Mouse (Mus musculus) urinary bladder, postnatal 10 days (tissue): ENCODE measurements around the gene Card19.

Experiments used
- DNase-seq: peaks from one replicate; pipeline ENCODE4 v3.0.0; 2022; ENCODE audit warnings: low spot score

Gene Card19

DNA sequence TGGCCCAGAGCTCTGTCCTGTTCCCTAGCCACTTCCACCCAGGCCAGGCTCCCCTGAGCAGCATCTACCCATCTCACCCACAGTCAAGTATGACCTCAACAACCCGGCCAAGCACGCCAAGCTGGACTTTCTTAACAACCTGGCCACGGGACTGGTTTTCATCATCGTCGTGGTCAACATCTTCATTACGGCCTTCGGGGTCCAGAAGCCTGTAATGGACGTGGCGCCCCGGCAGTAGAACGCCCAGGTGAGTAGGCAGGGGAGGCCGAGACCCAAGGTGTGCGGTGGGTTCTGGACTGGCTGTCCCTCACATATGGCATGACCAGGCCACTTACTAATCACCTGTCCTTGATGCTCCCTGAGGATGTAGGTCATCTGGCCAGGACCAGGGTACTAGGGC is 21.0 kb downstream of the Card19 start:
- DNase-seq = no peak

DNA sequence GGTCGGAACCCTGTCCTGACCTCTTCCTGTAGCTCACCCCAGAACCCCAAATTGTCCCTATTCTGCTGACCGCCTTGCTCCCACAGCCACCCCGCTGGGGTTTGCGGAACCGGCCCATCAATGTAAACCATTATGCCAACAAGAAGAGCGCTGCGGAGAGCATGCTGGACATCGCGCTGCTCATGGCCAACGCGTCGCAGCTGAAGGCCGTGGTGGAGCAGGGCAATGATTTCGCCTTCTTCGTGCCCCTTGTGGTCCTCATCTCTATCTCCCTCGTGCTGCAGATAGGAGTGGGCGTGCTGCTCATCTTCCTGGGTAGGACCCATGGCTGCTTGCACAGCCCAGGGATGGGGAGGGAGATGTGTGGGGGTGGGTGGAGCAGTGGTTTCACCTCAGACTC is 22.2 kb downstream of the Card19 start:
- DNase-seq = no peak

DNA sequence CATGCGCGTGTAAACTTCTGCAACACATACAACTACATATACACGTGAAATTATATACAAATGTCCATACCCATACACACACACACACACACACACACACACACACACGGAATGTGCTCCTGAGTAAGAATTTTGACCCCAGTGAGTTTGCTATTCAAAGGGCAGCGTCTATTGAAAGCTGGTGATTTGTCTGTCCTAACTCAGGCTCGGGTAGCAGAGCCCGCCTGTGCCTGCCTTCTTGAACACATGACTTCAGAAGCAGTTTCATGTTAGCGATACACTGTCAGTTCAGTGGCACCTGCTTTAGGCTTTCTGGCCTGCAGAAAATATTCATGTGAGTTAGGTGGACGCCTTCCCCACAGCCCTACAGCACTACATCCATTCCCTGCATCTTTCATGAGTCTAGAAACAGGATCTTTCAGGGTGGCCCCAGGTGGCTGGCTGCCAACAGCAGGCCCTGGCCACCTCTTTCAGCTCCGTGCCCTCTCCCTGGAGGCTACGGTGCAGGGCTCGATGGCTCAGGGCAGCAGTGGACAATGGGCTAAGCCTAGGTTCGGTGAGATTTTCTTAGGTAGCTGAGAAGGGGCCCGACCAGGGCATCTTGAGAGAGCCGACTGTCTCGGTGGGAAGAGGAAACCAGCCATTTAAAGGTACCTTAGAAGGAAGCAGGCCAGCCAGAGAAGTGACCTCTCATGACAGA is 23.5 kb downstream of the Card19 start:
- DNase-seq = no peak

DNA sequence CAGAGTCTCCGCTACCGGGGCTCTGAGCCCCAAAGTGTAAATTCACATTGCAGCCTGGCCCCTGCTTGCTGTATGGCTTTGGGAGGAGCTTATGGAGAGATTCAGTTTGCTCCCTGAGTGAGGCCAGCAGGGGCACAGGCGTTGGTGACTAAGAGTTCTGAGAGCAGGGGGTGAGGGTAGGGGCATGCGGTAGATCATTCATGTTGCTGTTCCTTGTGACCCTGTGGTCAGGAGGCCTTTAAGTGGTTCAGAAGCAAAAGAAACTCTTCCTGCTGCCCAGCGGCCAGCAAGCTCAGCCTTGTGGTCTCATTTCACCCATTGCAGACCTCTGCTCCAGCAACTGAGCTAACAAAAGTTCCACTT is 24.2 kb downstream of the Card19 start:
- no peak for DNase-seq

DNA sequence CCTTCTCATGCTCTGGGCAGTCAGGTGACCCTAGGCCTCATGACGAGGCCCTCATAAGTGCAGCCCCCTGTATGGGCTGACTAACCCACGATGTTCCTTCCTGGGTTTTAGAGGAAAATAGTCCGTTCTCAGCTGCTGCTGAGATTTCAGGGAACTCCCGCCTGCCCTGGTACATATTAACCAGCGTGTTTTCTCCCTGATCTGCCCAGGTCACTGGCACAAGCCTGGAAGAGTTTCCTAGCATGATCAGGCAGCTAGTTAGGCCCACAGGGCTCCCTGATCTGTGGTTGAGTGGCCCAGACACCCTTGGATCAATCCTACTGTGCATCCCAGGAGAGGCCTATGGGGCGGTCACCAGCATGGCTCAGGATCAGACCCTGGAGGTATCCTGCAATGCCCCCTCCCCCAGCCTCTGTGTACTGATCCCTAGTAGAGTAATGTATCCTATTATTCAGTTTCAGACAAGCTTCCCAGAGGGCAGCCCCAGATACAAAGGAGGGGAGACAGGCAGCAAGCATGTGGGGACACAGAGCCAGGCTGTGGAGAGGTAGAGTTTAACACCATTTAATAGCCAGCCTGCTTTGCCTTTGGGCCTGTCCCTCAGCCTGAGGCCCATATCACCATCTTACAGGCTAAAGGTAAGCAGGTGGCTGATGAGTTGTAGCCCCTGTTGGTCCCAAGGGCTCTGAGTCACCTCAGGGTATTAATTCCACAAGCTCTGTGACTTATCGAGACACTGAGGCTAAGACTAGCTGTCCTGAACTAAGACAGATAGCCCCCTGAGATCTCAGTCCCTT is 24.8 kb downstream of the Card19 start:
- no peak for DNase-seq

DNA sequence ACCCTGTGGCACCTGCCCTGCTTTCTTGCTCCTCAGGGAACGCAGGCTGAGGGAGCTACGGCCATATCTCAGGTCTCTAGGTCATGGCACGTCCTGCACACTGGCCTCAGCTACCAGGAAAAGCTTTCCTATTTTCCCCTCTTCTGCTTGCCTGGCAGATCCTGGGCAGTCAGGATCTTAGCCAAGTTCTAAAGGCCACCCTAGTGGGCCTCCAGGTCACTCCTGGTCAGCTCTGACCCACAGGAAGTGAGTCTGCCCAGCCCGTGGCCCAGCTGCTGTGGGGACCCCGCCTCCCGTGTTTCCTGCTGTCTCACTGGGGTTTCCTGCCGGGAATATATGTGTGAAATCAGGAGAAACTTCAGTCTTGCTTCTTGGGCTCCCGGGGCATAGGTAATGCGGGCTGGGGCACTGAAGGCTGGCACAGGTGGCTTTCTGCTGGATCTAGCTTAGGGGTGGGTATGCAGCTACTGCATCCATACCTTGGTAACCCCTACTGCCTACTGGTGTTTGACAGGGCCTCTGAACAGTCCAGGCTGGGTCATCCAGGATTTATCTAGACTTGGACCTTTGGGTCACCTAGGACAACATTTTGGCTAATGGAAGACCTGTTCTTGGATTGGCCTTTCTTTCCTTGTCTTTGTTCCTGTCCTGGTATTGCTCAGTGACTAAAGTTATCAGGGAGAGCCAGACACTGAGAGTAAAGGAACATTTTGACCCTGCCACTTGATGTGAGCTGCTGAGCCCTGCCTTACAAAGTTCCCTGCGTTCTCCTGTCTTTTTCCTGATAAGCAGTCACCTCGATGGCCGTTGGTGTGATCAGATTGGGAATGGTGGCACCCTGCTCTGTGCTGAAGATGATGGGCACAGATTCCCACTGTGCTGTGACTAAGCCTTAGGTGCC is 25.6 kb downstream of the Card19 start:
- no peak for DNase-seq

DNA sequence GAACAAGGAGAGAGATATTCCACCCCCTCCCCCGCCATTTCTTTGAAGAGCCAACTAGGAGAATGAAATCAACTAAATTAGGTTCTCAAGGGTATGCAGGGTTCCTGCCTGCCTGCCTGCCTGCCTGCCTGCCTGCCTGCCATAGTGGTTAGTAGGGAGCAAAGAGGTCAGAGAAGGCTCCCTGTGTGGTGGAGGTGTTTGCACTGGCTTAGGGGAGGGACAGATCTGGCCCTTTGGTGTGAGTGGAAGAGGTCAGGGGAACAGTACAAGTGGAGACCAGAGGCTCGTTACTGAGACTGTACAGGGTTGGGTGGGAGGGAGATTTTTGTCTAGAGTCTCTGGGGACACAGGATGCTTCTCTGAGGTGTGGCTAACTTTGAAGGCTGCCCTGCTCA is 26.9 kb downstream of the Card19 start:
- DNase-seq = no peak

DNA sequence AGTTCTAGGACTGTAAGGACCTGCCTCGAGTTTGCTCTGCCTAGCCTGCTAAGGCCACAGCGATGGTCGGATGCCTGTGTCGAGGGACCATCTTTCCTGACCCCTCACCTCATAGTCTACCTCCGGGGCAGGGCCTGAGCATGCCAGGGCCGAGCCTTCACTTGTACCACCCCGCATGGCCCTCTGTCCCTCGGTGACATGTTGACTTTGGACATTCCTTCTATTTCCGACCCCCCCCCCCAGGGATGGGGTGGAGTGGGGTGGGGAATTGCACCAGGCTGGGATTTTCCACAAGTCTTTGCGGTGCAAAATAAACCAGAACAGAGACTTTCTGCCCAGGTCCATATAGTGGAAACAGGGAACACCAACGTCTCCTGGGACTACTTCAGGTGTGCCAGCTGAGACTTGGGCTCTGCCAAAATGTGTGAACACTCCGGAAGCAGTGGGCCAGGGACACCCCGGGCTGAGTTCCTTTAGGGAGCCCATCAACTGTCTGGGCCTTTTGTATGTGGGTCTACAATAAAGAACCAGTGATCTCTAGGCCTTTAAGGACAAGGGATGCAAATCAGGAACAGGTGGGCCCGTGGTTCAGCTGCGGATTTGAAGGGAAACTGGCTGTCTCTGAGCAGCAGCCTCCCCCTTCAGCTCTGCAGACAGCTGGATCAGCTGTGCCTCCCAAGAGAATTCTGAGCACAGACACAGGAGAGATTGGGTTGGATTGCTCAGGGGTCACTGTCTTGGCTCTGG is 27.4 kb downstream of the Card19 start:
- no peak for DNase-seq

DNA sequence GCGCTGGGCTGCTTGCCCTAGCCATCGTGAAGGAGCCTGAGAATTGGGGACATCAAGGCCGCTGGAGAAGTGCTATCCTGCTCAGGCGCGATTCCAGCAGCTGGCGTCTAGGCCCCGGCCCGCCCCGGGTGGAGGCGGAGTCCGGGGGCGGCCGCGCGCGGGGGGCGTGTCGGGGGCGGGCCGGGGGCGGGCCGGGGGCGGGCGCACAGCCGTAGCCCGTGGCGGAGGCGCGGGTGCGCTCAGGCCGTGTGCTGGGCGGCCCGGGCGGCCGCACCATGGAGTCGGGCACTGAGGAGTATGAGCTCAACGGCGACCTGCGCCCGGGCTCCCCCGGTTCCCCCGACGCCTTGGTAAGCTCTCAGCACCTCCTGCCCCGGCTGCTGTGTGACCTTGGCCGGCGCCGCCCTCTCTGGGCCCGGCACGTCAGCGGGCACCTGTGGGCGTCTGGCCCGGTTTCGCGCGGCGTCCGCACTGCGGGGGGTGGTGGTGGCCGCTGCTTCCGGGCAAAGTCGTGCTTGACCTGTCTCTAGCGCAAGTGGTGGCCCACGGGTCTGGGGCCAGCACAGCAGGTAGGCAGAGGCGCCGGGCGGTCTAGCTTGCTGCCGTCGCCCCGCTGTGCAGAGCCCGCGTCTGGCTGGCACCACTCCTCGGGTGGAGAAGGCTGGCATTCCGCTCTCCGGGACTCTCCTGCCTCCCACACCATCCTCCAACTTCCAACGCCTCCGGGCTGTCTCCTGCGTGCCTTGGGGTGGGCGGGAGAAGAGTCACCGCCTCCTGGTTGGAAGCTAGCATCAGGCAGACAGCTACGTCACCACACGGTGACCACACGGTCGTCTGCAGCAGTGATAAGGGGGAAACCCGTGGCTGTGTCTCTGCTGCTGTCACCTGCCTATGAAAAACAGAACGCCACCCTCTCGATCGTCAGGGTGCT is 28.3 kb downstream of the Card19 start, which contains the start of gene Ninj1:
TSS of gene Ninj1 (plus strand) at position 198 of the 931 bp plus-strand sequence.
- peak; percentile 47 for DNase-seq

DNA sequence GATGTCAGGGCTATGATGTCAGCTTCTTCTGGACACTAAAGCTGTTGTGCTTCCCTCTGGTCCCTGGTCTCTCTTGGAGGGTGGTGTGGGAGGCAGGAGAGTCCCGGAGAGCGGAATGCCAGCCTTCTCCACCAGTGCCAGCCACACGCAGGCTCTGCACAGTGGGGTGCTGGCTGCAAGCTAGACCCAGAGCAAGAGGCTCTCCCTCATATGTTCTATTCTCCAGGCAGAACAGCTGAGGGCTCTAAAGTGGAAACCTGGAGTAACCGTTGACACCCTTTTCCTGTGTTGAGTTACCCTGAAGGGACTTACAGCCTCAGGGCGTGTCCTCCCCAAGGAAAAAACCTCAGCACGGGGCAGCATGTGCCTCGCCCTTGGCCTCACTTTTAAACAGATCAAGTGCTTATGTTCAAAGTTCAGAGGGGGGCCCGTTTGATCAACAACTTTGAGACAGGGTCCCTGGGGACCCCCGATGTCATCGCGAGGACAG is 29.0 kb downstream of the Card19 start:
- no peak for DNase-seq

DNA sequence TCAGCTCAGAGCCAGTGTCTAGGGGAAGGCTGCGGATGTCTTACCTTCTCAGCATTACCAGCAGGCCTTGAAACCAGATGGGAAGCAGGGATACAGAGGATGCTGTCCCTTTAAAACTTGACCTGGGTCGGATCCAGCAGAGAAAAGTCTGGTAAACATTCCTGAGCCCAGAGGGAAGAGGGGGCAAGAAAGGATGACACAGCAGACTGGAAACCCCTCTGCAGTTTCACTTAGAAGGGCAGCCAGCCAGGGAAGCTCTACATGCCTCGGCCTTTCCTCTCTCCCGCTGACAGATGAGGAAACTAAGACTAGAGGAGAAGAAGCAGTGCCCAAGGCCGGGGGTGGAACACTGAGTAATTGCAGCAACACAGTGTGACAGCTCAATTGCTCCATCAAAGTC is 32.2 kb downstream of the Card19 start:
- DNase-seq = no peak

DNA sequence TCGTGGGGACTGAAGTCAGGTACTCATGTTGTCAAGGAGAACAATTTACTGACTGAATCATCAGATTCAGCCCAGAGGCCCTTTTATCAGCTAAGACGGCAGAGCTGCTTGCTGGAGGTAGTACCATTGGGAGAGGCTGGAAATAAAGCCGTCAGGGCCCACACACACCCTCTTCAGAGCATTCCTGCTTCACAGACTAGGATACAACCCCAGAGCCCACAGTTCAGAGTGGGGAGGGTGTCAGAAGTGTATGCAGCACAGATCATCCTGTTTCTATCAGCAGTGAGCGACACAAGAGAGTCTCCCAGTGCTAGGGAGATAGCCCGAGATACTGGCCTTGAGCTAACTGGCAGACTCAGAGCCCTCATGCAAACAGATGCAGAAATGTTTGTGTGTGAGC is 32.7 kb downstream of the Card19 start:
- no peak for DNase-seq

DNA sequence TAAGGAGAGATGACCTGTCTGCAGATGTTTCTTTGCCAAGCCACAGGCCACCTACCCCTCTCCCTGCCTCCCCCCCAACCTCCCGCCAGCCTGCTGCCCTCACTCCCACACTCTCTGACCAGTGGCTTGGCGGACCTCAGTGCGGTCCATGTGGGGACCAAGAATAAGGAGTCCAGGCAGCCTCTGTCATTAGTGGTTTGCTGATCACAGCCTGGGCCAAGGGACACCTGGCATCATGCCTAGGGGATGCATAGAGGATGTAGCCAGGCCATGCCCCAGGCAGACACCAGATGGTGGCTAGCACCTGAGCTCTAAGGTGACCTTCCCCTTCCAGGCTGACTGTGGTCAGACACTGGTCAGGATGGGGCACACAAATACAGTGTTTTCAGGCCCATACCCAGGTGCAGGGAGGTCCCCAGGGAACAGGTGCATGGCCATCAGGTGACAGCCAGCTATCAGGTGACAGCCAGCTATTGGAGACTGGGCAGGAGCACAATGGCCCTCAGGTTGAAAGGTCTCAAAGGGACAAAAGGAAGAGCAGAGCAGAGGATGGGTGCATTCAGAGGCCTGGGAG is 34.3 kb downstream of the Card19 start:
- no peak for DNase-seq

DNA sequence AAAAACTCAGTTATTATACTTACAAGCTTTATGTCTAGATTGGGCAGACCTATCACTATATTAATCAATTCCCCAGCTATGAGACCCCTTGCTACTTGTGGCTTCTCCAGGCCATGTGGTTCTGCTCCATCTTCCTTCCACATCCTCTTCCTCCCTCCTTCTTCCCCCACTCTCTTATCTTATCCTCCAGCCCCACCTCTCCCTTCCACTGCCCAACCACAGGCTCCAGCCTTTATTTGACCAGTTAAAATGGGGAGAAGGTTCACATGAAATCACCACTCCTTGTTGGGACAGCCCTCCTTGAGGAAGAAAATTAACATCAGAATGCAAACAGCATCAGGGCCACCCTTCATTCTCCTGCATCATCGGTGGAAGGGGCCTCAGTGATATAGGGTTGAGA is 35.1 kb downstream of the Card19 start:
- DNase-seq = no peak

DNA sequence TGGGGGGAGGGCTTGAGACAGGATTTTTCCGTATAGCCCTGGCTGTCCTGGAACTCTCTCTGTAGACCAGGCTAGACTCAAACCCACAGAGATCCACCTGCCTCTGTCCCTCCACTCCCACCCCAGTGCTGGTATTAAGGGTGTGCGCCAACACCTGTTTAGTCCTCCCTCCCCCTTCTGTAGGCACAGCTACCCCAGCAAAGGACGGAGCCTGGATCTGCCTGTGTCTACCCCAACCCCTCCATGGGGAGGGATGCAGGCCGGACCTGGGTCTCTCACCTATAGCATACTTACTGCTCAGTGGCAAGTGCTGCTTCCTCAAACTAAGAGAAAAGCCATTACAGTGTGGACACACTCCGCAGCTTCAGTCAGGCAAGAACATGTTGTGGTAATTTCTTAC is 35.6 kb downstream of the Card19 start:
- DNase-seq = no peak

DNA sequence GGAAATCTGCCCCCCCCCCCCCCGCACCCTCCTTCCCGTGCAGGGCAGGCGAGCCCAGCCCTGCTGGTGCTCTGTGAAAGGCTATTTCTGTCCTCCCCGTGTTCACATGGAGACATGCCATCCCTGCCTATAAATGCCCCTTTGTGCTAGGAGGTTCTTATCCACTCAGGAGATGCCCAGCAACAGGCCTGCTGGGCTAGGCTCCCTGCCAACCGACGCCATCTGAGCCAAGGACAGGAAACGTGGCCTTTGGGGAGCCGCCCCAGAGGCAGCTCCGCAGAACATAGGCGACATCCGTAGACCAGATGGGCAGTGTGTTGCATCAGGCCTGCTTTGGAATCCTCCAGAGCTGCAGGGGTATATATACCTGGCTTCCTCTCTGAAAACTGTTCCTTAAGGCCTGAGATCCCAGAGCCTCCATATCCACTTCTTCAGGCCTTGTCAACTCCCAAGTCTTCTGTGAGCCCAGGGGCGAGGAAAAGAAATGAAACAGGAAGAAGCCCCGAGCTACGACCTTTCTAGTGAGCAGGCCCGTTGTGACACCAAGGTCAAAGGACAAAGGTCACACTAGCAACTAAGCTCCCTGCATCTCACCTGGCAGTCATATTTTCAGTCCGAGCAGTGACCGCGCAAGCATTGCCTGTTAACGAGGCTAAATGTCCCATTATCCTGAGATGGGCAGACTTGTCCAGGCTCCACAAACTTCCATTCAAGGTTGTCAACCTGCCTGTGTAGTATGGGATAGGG is 36.8 kb downstream of the Card19 start:
- no peak for DNase-seq

DNA sequence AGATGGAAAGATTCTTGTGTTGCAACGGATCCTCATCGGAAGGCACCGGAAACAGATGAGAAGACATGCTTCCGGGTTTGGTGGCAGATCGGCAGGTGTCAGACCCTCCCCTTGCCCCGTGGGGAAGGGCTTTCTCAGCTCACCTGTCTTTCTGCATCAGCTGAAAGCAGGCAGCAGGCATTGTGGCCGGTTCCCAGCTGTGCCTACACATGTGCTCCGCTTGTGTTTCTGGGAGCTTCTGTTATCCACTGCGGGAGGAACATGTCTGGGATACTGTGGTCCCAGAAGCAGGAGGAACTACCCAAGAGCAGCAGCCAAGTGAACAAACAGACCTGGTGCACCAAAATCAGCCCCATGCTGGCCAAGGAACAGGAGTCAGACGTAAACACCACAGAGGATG is 40.3 kb downstream of the Card19 start:
- DNase-seq = no peak

DNA sequence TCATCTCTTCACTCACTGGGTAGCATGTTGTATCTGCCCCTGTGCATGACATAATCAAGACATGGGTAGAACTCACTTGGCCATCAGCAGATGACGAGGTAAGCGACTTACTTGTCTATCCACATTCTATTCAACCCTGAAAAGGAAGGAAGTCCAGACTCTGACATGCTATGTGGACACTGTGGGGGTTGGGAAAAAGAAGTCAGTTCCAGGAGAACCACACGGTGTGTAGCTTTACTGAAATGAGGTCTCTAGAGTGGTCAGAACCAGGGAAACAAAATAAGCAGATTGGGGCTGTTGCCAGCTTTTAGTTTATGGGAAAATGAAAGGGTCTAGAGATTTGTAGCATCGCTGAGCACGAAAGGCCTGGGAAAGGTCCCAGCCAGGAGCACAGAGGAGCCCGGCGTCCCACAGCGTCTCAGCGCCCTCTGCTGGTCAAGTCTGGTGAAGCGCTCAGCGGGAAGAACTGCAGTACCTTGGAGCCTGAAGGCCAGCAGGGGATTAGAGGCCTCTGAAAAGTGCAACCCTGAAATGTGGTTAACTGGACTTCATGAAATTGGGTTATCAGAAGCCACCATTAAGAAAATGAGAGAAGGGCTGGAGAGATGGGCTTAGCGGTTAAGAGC is 42.8 kb downstream of the Card19 start:
- peak; percentile 84 for DNase-seq

DNA sequence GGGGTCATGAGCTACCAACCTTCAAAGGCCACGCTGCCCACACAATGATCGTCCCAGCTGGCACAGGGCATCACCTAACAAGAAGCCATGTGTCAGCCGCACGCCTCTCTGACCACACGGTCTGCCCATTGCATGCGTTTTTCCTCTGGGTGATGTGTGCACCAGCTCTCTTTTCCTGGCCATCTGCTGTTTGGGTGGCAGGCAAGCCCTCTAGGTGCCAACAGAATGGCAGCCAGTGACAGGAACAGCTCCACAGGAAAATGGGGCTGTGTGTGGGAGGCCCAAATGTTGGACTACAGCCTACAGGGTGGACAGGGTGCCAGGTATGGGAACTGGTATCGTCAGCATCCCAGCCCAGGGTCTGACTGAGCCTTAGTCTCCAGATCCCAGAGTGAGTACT is 43.5 kb downstream of the Card19 start:
- DNase-seq = no peak
